Mouse (Mus musculus) liver, postnatal 0 days (tissue): ENCODE results near the gene Rras. TPM values are rescaled to one million over a fixed set of nuclear protein-coding genes. Genes with fewer than 3 reads are reported as not detected.
A peak's percentile ranks its signal among the peaks of the same experiment; 100 is the strongest.

ENCODE experiments used
- ATAC-seq: fragments of 200-750 bp; cut with Nextera tagmentation; 2 replicates; pipeline ENCODE4 v1.8.0; 2017; ENCODE audit warnings: mild to moderate bottlenecking, moderate library complexity
- DNase-seq: peaks from one replicate; pipeline ENCODE4 v3.0.0-alpha.2; 2016
- H3K27ac ChIP-seq: fragments of 300-500 bp; sonication (generic); 2 replicates; pipeline ENCODE4 v1.5.1; 2014; ENCODE audit warnings: antibody characterized with exemption, moderate library complexity, mild to moderate bottlenecking, low read depth
- H3K27me3 ChIP-seq: fragments of 300-500 bp; sonication (generic); 2 replicates; pipeline ENCODE4 v1.6.1; 2014; ENCODE audit warnings: low read length, control low read depth, mixed read lengths; ENCODE audit not compliant: insufficient read depth
- H3K36me3 ChIP-seq: fragments of 300-500 bp; sonication (generic); replicated peaks from 2 replicates; pipeline ENCODE4 v1.6.1; 2014; ENCODE audit warnings: mild to moderate bottlenecking, control low read depth, low read length, moderate library complexity, mixed read lengths; ENCODE audit not compliant: insufficient read depth
- H3K4me1 ChIP-seq: fragments of 300-500 bp; sonication (generic); 2 replicates; pipeline ENCODE4 v1.6.1; 2014; ENCODE audit warnings: antibody characterized with exemption, mild to moderate bottlenecking, control low read depth; ENCODE audit not compliant: insufficient read depth
- H3K4me2 ChIP-seq: fragments of 300-500 bp; sonication (generic); 2 replicates; pipeline ENCODE4 v1.6.1; 2014; ENCODE audit warnings: low read depth, mild to moderate bottlenecking, low read length, moderate library complexity, mixed read lengths
- H3K4me3 ChIP-seq: fragments of 300-500 bp; sonication (generic); 2 replicates; pipeline ENCODE4 v1.5.1; 2014; ENCODE audit warnings: low read depth, low read length
- H3K9ac ChIP-seq: fragments of 300-500 bp; sonication (generic); replicated peaks from 2 replicates; pipeline ENCODE4 v1.6.1; 2014; ENCODE audit warnings: mild to moderate bottlenecking, moderate library complexity
- H3K9me3 ChIP-seq: fragments of 300-500 bp; sonication (generic); 2 replicates; pipeline ENCODE4 v1.6.1; 2016; ENCODE audit warnings: mild to moderate bottlenecking, control low read depth, low read length, mixed read lengths
- CTCF ChIP-seq: sonication (generic); IDR thresholded peaks from 2 replicates; pipeline ENCODE4 v1.5.1; 2016; ENCODE audit warnings: antibody characterized with exemption, low read depth
- EP300 ChIP-seq: IDR thresholded peaks from 2 replicates; pipeline ENCODE4 v1.6.1; 2016; ENCODE audit warnings: antibody characterized with exemption, low read depth, mild to moderate bottlenecking
- WGBS: fragments of 180-500 bp; shearing (Covaris S2); extraction: QIAGEN DNeasy Blood & Tissue Kit; methylation state at CpG from one replicate; pipeline ENCODE4 v1.1.7; 2014; ENCODE audit not compliant: insufficient replicate concordance; 5-methylcytosine and 5-hydroxymethylcytosine counted together
- polyA plus RNA-seq: library from polyadenylated mRNA; unstranded; fragments of >200 nt; fragmentation: Nextera tagmentation; extraction: Ambion mirVana; gene quantifications from 2 replicates; pipeline ENCODE4 v1.2.1, GENCODE M21; 2015

Gene Rras
- polyA plus RNA-seq, 1 experiment from 2014 or later: 25.4 TPM

DNA sequence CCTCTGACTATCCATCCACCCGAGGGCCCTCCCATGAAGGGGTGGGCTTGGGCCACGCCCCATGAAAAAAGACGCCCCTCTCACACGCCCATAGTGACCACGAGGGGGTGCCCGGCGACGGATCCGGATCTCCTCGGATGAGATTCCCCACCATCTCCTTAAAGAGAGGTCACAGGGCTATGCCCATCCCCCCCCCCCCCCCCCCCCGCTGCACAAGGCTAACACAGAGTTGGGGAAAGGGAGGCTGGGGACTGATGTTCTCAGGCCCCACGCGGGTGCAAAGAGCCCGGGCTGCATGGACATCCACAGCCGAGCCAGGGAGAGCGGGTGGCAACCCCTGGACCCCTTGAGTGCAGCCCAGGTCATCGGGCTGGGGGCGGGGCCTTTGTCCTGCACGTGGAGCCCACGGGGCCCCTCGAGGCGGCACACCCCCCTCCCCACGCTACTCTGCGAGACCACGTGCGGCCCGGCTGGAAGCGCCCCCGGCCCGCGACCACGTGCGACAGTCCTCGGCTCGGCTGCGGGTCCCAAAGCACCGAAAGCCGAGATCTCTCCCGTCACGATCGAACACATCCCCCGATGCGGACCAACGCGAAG lies 32.1 kb upstream of the Rras start:
- Histone ChIP-seq H3K4me2 (peak overlapping the region; percentile 97), H3K9me3 (no peaks in the 10 kb centered on the region), H3K27me3 (no peaks in the 10 kb centered on the region), H3K4me1 (peaks cover 20% of the 10 kb centered on the region), H3K9ac (peak overlapping the region; percentile 90), H3K36me3 (peaks cover 15% of the 10 kb centered on the region), H3K4me3 (peak overlapping the region; percentile 87), H3K27ac (peak overlapping the region; percentile 91)
- TF ChIP-seq EP300 (no peak), CTCF (peak; percentile 53)
- WGBS: 1% methylated on average over 40 of the region's 45 CpGs
- no peak for ATAC-seq
- DNase-seq: peak; percentile 76

DNA sequence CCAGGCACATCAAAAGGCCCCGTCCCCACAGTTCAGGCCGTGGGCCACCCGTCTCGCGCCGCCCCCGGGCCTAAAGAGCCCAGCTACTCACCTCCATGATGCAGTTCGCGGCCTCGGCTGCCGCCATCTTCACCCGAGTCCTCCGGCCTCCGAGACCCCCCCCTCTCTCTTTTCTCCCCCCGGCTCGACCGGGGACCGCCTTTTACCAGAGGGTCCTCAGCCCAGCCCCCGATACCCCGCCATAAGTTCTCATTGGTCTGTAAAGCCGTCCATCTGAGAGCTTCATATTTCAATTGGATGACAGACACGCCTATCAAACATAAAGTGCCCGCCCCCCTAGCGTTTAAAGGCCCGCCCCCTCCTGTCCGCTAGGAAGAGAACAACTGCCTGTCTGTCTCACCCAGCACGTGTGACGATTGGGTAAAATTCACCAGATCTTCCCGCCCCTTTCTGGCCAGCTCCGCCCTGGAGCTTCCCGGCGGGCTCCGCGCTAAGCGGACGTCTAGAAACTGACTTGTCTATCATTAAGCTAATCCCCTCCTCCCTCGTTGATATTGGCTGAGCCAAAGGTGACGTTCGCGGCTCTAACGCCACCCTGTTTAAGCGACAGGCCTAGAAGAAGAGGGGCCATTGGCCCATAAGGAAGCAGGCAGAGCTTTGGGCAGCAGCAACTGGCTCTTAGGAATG lies 31.4 kb upstream of the Rras start, which contains the start of gene Prmt1:
Gene Prmt1, minus strand, starts transcription at position 377 of the 687 bp plus-strand sequence.
- TF ChIP-seq EP300 (peak; percentile 67; the same call in 1 of the 2 replicates), CTCF (no peak)
- H3K27me3 ChIP-seq: no peaks in the 10 kb centered on the region
- H3K9me3 ChIP-seq: no peaks in the 10 kb centered on the region
- H3K36me3 ChIP-seq: peaks cover 15% of the 10 kb centered on the region
- H3K27ac ChIP-seq: peak within 1 kb of the TSS; percentile 91
- H3K4me2 ChIP-seq: peak within 1 kb of the TSS; percentile 97
- ATAC-seq (peak; percentile 94), DNase-seq (peak; percentile 96)
- peak within 1 kb of the TSS; percentile 87 for H3K4me3 ChIP-seq
- peak within 1 kb of the TSS; percentile 90 for H3K9ac ChIP-seq
- 2% methylated on average over 42 of the region's 42 CpGs for WGBS
- peaks cover 20% of the 10 kb centered on the region for H3K4me1 ChIP-seq

DNA sequence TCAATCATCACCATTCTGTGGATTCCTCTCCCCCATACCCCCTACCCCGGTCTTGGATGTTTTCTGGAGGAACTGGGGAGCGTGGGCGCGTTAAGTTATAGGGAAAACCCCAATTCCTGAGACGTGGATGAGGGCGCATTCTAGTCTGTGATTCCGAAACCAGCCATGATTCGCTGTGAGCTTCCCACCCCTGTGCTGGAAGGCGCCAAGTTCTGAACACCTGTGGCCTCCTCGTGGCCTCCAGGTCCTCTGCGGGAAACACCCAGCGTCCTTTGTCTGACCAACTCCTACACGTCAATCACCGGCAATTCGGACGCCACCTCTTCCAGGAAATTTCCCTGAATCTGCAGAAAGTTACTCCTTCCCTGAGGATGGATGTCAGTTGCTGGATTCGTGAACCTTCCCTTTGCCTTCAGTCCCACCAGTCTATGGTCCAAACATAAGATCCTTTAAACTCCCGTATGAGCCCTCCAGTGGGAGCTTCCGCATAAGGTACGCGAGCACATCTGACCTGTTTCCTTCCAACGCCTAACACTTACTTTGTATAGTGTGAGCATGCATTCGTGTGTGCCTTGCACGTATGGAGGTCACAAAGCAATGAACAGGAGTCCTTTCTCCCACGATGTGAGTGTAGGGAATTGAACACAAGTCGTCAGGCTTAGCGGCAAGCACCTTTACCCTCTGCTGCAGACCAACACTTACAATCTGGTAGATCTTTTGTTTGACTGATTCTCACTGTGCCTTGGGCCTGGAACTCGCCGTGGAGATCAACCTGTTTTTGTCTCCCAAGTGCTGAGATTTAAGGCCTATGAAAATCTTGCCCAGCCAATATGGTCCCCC lies 30.7 kb upstream of the Rras start:
- TF ChIP-seq EP300 (no peak), CTCF (0 out of 2 replicates have a peak, but pooled peaks have one; percentile 9)
- ATAC-seq (peak; percentile 30), DNase-seq (no peak)
- H3K9me3 ChIP-seq: no peaks in the 10 kb centered on the region
- H3K4me3 ChIP-seq: peak overlapping the region; percentile 60
- no peaks in the 10 kb centered on the region for H3K27me3 ChIP-seq
- peaks cover 20% of the 10 kb centered on the region for H3K4me1 ChIP-seq
- under 1% methylated on average over 29 of the region's 29 CpGs for WGBS
- peaks cover 12% of the 10 kb centered on the region for H3K36me3 ChIP-seq
- H3K4me2 ChIP-seq: peak overlapping the region; percentile 83
- peak overlapping the region; percentile 61 for H3K9ac ChIP-seq
- H3K27ac ChIP-seq: peak overlapping the region; percentile 82

DNA sequence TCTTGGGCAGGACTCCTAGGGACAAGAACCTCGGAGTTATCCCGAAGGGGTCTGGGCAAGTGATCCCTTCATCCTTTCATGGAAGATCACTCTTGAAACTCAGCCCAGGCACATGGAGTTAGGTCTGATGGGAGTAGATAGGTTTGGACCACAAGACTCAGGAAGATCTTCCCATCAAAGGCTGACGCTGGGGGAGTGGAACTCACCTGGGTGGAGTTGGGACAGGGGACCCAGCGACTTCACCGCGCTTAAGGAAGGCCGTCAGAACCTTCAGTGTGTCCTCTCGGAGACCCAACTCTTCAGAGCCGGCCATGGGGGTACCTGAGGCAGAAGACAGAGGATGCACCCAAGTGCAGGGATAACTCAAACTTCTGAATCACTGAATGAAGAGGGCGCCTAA lies 21.1 kb upstream of the Rras start:
- 12% methylated on average over 10 of the region's 10 CpGs for WGBS
- peak overlapping the region; percentile 24; the same call in 1 of the 2 replicates for H3K27ac ChIP-seq
- peak overlapping the region; percentile 74 for H3K4me2 ChIP-seq
- DNase-seq (no peak), ATAC-seq (no peak)
- peaks cover 26% of the 10 kb centered on the region for H3K4me1 ChIP-seq
- no peak for TF ChIP-seq CTCF
- TF ChIP-seq EP300: no peak
- no peaks in the 10 kb centered on the region for H3K9me3 ChIP-seq
- no peaks in the 10 kb centered on the region for H3K27me3 ChIP-seq
- H3K36me3 ChIP-seq: peaks cover 32% of the 10 kb centered on the region
- H3K9ac ChIP-seq: peak overlapping the region; percentile 79
- peak overlapping the region; percentile 63 for H3K4me3 ChIP-seq

DNA sequence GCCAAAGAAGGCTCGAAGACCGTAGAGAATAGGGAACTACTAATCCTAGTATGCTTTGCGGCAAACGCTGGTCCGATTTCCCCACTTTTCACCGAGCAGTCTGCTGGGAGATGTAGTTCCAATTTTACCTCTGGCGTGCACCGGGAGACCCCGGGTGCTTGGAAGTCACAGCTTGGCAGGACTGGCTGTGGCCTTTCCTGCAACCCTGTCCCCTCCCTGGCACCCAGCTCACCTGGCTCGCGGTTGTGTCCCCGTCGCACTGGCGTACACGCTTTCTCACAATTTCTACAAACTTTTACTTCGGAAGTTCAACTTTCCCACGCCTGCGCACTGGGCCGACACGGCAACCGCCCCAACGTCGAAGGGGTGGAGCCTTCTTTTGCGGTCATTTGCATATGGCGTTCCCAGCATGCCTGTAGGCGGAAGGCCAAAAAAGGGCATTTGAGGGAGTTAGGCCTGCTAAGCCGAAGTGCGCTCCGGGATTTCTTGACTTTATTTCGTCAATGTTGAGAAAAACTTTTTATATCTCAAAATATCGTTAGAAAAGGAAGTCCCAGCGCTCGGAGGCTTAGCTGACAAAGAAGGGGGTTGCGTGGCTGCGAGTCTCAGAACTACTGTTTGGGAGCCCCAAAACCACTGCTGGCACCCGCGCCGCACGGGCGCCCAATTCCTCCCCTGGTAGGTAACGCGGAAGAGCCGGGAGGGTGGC lies 20.4 kb upstream of the Rras start, which contains the start of gene Irf3:
Gene Irf3, plus strand, starts transcription at position 418 of the 709 bp plus-strand sequence.
- Histone ChIP-seq H3K4me1 (peaks cover 26% of the 10 kb centered on the region), H3K27ac (peak within 1 kb of the TSS; percentile 92), H3K9me3 (no peaks in the 10 kb centered on the region), H3K4me2 (peak within 1 kb of the TSS; percentile 74), H3K9ac (peak within 1 kb of the TSS; percentile 79), H3K27me3 (no peaks in the 10 kb centered on the region), H3K36me3 (peaks cover 38% of the 10 kb centered on the region), H3K4me3 (peak within 1 kb of the TSS; percentile 63)
- TF ChIP-seq EP300 (no peak; the same call in 1 of the 2 replicates), CTCF (no peak)
- WGBS: under 1% methylated on average over 43 of the region's 43 CpGs
- ATAC-seq (peak; percentile 96), DNase-seq (peak; percentile 97)
